In the genomic region with DNA sequence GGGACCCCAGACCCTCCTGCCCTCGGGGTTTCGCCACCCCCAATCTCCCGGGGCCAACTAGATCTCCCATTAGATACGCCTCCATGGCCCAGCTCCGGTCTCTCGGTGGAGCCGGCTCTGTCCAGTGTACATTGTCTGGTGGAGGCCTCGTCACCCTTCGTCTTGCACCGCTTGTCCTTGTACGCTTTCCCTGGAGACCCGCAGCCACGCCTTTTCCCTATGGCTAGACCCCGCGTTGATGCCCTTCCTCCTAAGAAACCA, we compare ENCODE assay signal across 8 mouse cellular contexts. TPM values are rescaled to one million over a fixed set of nuclear protein-coding genes. Genes with fewer than 3 reads are reported as not detected.
A peak's percentile ranks its signal among the peaks of the same experiment; 100 is the strongest.
DNase-seq lines count a peak whose midpoint lies in the region; ATAC-seq and TF ChIP-seq lines count a peak whose summit lies in the region.

No protein-coding gene starts in this region.

- peaks cover 6% of the 10 kb centered on the region for H3K27me3 ChIP-seq in erythroblast, embryonic 14.5 days (ENCODE audit: control insufficient read depth)
- no peaks in the 10 kb centered on the region for H3K27me3 ChIP-seq in testis, adult 2 months (ENCODE audit: control insufficient read depth, insufficient read depth, low read length)
- H3K27me3 ChIP-seq in liver, embryonic 12.5 days (replicated peaks), result 0 out of 2 replicates have a peak, but pooled peaks cover 9% of the 10 kb centered on the region

- peaks cover 33% of the 10 kb centered on the region for H3K36me3 ChIP-seq in erythroblast, embryonic 14.5 days (ENCODE audit: control insufficient read depth)
- H3K36me3 ChIP-seq in testis, adult 2 months (ENCODE audit: control insufficient read depth, insufficient read depth, low read length), result peaks cover 2% of the 10 kb centered on the region
- H3K36me3 ChIP-seq in liver, embryonic 12.5 days, result peaks cover 29% of the 10 kb centered on the region

- H3K4me3 ChIP-seq in erythroblast, embryonic 14.5 days (replicated peaks), result peak overlapping the region; percentile 100
- H3K4me3 ChIP-seq in testis, adult 2 months (ENCODE audit: control insufficient read depth, low read depth, low read length), result peak overlapping the region; percentile 98
- peak overlapping the region; percentile 85 for H3K4me3 ChIP-seq in liver, embryonic 12.5 days

- peak overlapping the region; percentile 94 for H3K4me2 ChIP-seq in liver, embryonic 12.5 days

- H3K4me1 ChIP-seq in erythroblast, embryonic 14.5 days (ENCODE audit: control insufficient read depth), result peaks cover 33% of the 10 kb centered on the region
- H3K4me1 ChIP-seq in testis, adult 2 months (ENCODE audit: control insufficient read depth, insufficient read depth, low read length), result peaks cover 4% of the 10 kb centered on the region; the same call in 1 of the 2 replicates
- peaks cover 31% of the 10 kb centered on the region for H3K4me1 ChIP-seq in liver, embryonic 12.5 days

- TF ChIP-seq CTCF in testis, adult 2 months (IDR thresholded peaks at IDR 0.05; ENCODE audit: control insufficient read depth, insufficient read depth, insufficient replicate concordance, low read depth, low read length), result no peak

- H3K9ac ChIP-seq in liver, embryonic 12.5 days, result peak overlapping the region; percentile 85

- DNase-seq in testis, postnatal 10 days (ENCODE audit: low spot score), result no peak
- DNase-seq in c-Kit-positive CD71-positive TER-119-positive erythroid progenitor cells, embryonic 14.5 days (ENCODE audit: low spot score), result no peak
- DNase-seq in retina, postnatal 1 day, result no peak
- no peak for DNase-seq in ovary, postnatal 36 days (ENCODE audit: low spot score)

- no peak for TF ChIP-seq POLR2A in testis, adult 2 months (IDR thresholded peaks at IDR 0.05; ENCODE audit: control insufficient read depth, low read depth, low read length)

- peak overlapping the region; percentile 99 for H3K27ac ChIP-seq in testis, adult 2 months (ENCODE audit: control insufficient read depth, insufficient read depth, low read depth, low read length)
- peak overlapping the region; percentile 78 for H3K27ac ChIP-seq in liver, embryonic 12.5 days

- WGBS in liver, embryonic 12.5 days (ENCODE audit: insufficient replicate concordance), result 2% methylated on average over 15 of the region's 15 CpGs

- ATAC-seq in erythroblast, adult 5-6 weeks (replicated peaks; ENCODE audit: low FRiP score, poor library complexity, severe bottlenecking), result no peak; the same call in 1 of the 2 replicates
- no peak for ATAC-seq in liver, embryonic 12.5 days

- H3K9me3 ChIP-seq in erythroblast, embryonic 14.5 days (ENCODE audit: control insufficient read depth, low read length), result no peaks in the 10 kb centered on the region
- no peaks in the 10 kb centered on the region for H3K9me3 ChIP-seq in liver, embryonic 12.5 days (replicated peaks)

RNA-seq across cellular contexts. Expression of a gene that starts 0.6 kb away (rescaled TPM):
- polyA plus RNA-seq in erythroblast, embryonic 14.5 days (2012), result 56.4 and 58.6 TPM in 2 replicates
- total RNA-seq in erythroblast, adult 5-6 weeks (2015; ENCODE audit: low replicate concordance), result 23.1 and 32.4 TPM in 2 replicates
- 26.2 and 32.8 TPM in 2 replicates for total RNA-seq in erythroblast, adult 5-6 weeks (2017; ENCODE audit: low replicate concordance)
- 65.0 and 73.8 TPM in 2 replicates for polyA plus RNA-seq in testis, adult 2 months (2012; rRNA removed)
- 113 and 116 TPM in 2 replicates for polyA plus RNA-seq in liver, embryonic 12.5 days (2016; fragmentation: Nextera tagmentation; extraction: Ambion mirVana)

RNA-seq across cellular contexts. Expression of a gene that starts 0.9 kb away (rescaled TPM):
- not detected in 2 replicates for polyA plus RNA-seq in erythroblast, embryonic 14.5 days (2012)
- not detected in 2 replicates for total RNA-seq in erythroblast, adult 5-6 weeks (2015; ENCODE audit: low replicate concordance)
- total RNA-seq in erythroblast, adult 5-6 weeks (2017; ENCODE audit: low replicate concordance), result not detected in 2 replicates
- 14.9 and 15.2 TPM in 2 replicates for polyA plus RNA-seq in testis, adult 2 months (2012; rRNA removed)
- polyA plus RNA-seq in liver, embryonic 12.5 days (2016; fragmentation: Nextera tagmentation; extraction: Ambion mirVana), result 0.15 and 0.16 TPM in 2 replicates

RNA-seq across cellular contexts. Expression of a gene that starts 16.9 kb away (rescaled TPM):
- 2.3 and 2.7 TPM in 2 replicates for polyA plus RNA-seq in erythroblast, embryonic 14.5 days (2012)
- total RNA-seq in erythroblast, adult 5-6 weeks (2015; ENCODE audit: low replicate concordance), result 7.5 and 9.8 TPM in 2 replicates
- 6.7 and 7.1 TPM in 2 replicates for total RNA-seq in erythroblast, adult 5-6 weeks (2017; ENCODE audit: low replicate concordance)
- 101 and 103 TPM in 2 replicates for polyA plus RNA-seq in testis, adult 2 months (2012; rRNA removed)
- polyA plus RNA-seq in liver, embryonic 12.5 days (2016; fragmentation: Nextera tagmentation; extraction: Ambion mirVana), result 81.1 and 82.0 TPM in 2 replicates

RNA-seq across cellular contexts. Expression of a gene that starts 41.6 kb away (rescaled TPM):
- polyA plus RNA-seq in erythroblast, embryonic 14.5 days (2012), result 37.5 and 42.8 TPM in 2 replicates
- 14.8 and 33.2 TPM in 2 replicates for total RNA-seq in erythroblast, adult 5-6 weeks (2015; ENCODE audit: low replicate concordance)
- total RNA-seq in erythroblast, adult 5-6 weeks (2017; ENCODE audit: low replicate concordance), result 32.5 and 36.0 TPM in 2 replicates
- polyA plus RNA-seq in testis, adult 2 months (2012; rRNA removed), result 13.7 and 15.3 TPM in 2 replicates
- 8.5 and 8.7 TPM in 2 replicates for polyA plus RNA-seq in liver, embryonic 12.5 days (2016; fragmentation: Nextera tagmentation; extraction: Ambion mirVana)

RNA-seq across cellular contexts. Expression of a gene that starts 45.4 kb away (rescaled TPM):
- polyA plus RNA-seq in erythroblast, embryonic 14.5 days (2012), result 0.34 and 0.71 TPM in 2 replicates
- total RNA-seq in erythroblast, adult 5-6 weeks (2015; ENCODE audit: low replicate concordance), result 1.3 TPM in 1 of 2 replicates, not detected in the other
- 0.51 and 2.6 TPM in 2 replicates for total RNA-seq in erythroblast, adult 5-6 weeks (2017; ENCODE audit: low replicate concordance)
- polyA plus RNA-seq in testis, adult 2 months (2012; rRNA removed), result 38.1 and 43.2 TPM in 2 replicates
- polyA plus RNA-seq in liver, embryonic 12.5 days (2016; fragmentation: Nextera tagmentation; extraction: Ambion mirVana), result 0.41 and 0.63 TPM in 2 replicates

Comparison
In these comparisons a context has a peak if more than half of its experiments do, and no peak if none do; other contexts are left out.
1. RNA of a gene that starts 0.9 kb away (polyA plus RNA-seq): 14.9 to 15.2 TPM in testis, adult 2 months; 0.15 to 0.16 TPM in liver, embryonic 12.5 days and not detected in erythroblast, embryonic 14.5 days; every median in the first group is over 10 times any median in the second.
2. RNA of a gene that starts 16.9 kb away (polyA plus RNA-seq): 101 to 103 TPM in testis, adult 2 months and 81.1 to 82.0 TPM in liver, embryonic 12.5 days; 2.3 to 2.7 TPM in erythroblast, embryonic 14.5 days; every median in the first group is over 10 times any median in the second.
3. Peak in every context shown above with its lines, with median percentiles within 50 percentile points of each other: H3K4me3 ChIP-seq.